Mouse (Mus musculus): ENCODE measurements around the gene Cops2.

DNA sequence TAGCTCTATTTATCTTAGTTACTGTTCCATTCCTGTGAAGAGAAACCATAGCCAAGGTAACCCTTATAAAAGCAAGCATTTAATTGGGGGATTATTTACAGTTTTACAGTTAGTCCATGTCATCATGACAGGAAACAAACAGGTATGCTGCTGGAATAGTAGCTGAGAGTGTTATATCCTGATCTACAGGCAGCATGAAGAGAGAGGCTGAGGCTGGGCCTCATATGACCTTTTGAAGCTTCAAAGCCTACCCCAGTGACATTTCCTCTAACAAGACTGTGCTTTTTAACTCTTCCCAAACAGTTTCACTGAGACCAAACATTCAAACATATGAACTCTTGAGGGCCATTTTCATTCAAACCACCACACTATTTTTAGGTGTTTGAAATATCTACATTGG lies 61.1 kb downstream of the Cops2 start:
- no peak for TF ChIP-seq POLR2A (IDR thresholded peaks at IDR 0.05; ENCODE audit: insufficient read length, low read depth)
- TF ChIP-seq MYOD1 (IDR thresholded peaks at IDR 0.05; ENCODE audit: control insufficient read depth in 1 of 3, insufficient read length in 2 of 3, low read depth in 2 of 3), result no peak

All from myocyte (in vitro differentiated cells).